Mouse (Mus musculus) left cerebral cortex, adult 6 months (tissue): ENCODE results near the gene Gpr174. TPM values are rescaled to one million over a fixed set of nuclear protein-coding genes. Genes with fewer than 3 reads are reported as not detected.

Experiments used
- long read RNA-seq, 2 experiments: library from polyadenylated mRNA; unstranded; transcript quantifications; one replicate each; pipeline ENCODE4 v2.0.0; 2019 to 2020
- polyA plus RNA-seq: library from polyadenylated mRNA; unstranded; fragments of <200 nt; fragmentation: Nextera tagmentation; gene quantifications from 2 replicates; pipeline ENCODE4 v1.2.3, GENCODE M21; 2021

Gpr174 gene
- not detected in 2 replicates for polyA plus RNA-seq
- long read RNA-seq, experiment 1 = 0 reads
- long read RNA-seq, experiment 2 = 0 reads

GRCm38 (mm10) chrX:107255486-107256227 lies at the start of gene Gpr174:
Gene Gpr174, plus strand, starts transcription at chrX:107255878.

Other genes starting within 250 kb of the Gpr174 start
- not detected in 2 replicates for gene P2ry10, start 167.4 kb upstream of the Gpr174 start, polyA plus RNA-seq
- 0.31 and 0.39 TPM in 2 replicates for gene P2ry10b, start 107.0 kb upstream of the Gpr174 start, polyA plus RNA-seq
- gene Itm2a, start 147.5 kb downstream of the Gpr174 start, polyA plus RNA-seq = 90.9 and 102 TPM in 2 replicates